Mouse (Mus musculus): ENCODE measurements at regions not wholly inside any gene's neighbourhood (a gene's known extent, or its start where the extent isn't known, plus 50 kb on each side); places are given as distances from the start of the nearest gene placed in this dataset.

DNA sequence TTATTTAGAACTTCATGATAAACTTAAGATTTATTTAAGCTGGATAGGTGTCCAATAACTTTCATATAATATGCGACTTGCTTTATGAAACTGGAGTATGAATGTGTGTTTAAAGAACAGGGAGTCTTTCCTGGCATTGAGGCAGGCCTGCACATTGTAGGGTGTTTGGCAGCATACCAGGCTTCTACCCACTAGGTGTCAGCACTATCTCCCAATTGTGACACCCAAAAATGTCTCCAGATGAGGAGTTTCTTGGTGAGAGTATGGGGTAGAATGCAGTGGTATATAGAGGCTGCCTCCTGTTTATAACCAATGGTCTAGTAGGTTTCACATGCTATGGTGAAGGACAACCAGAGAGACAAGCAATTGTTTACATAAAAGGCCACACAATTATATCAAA is 311.9 kb downstream of the Gpat3 start:
- TF ChIP-seq POLR2A (IDR thresholded peaks at IDR 0.05; ENCODE audit: insufficient read depth, low read depth, low read length) (no peak), CTCF (IDR thresholded peaks at IDR 0.05; ENCODE audit: insufficient read depth, low read depth, low read length) (no peak)

Data from olfactory bulb, adult 2 months (tissue).